Mouse (Mus musculus): ENCODE measurements around the gene Myo1b. TPM values are rescaled to one million over a fixed set of nuclear protein-coding genes. Genes with fewer than 3 reads are reported as not detected.

Gene Myo1b
- total and polyA plus RNA-seq, 2 experiments from 2014 or later = 27.9 to 44.7 TPM

GRCm38 (mm10) chr1:51932826-51933225 is 17.0 kb upstream of the Myo1b start:
- ATAC-seq = no peak
- no peaks in the 10 kb centered on the region for H3K27me3 ChIP-seq (ENCODE audit: insufficient read depth, low read length)
- no peak overlapping the region for H3K9ac ChIP-seq (replicated peaks; ENCODE audit: low read length)
- 76% methylated on average over 3 of the region's 3 CpGs for WGBS
- TF ChIP-seq CTCF (IDR thresholded peaks at IDR 0.05; ENCODE audit: low read depth) = no peak
- H3K4me1 ChIP-seq (ENCODE audit: insufficient read depth, low read length) = no peaks in the 10 kb centered on the region
- no peak overlapping the region for H3K4me2 ChIP-seq (ENCODE audit: low read depth, low read length)
- no peak for DNase-seq (ENCODE audit: low spot score)
- no peak overlapping the region for H3K4me3 ChIP-seq (ENCODE audit: low read length)
- no peak overlapping the region for H3K27ac ChIP-seq
- H3K9me3 ChIP-seq (ENCODE audit: low read length) = no peaks in the 10 kb centered on the region
- H3K36me3 ChIP-seq (ENCODE audit: insufficient read depth, low read length) = no peaks in the 10 kb centered on the region

DNA sequence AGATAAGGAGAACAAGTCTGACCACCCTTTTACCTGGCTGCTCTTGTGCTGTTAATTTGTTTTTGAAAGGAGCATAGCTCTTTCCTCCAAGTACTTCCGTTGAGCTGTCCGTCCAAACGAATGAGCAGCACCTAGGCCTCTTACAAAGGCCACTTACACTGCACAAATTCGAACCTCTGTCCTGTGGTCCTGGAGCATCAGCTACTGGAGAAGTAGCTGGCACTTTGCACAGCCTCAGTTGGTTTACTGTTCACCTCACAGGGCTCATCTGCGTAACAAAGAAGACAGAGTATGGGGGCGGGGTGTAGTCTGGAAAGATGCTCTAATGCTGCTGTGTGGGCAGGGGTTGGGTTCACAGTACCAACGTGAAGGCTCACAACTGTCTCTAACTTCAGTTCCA is 15.7 kb upstream of the Myo1b start:
- no peaks in the 10 kb centered on the region for H3K9me3 ChIP-seq (ENCODE audit: low read length)
- no peak overlapping the region for H3K4me3 ChIP-seq (ENCODE audit: low read length)
- TF ChIP-seq CTCF (IDR thresholded peaks at IDR 0.05; ENCODE audit: low read depth) = no peak
- no peak for DNase-seq (ENCODE audit: low spot score)
- no peak overlapping the region for H3K27ac ChIP-seq
- no peak overlapping the region for H3K9ac ChIP-seq (replicated peaks; ENCODE audit: low read length)
- no peaks in the 10 kb centered on the region for H3K27me3 ChIP-seq (ENCODE audit: insufficient read depth, low read length)
- no peak for ATAC-seq
- H3K36me3 ChIP-seq (ENCODE audit: insufficient read depth, low read length) = no peaks in the 10 kb centered on the region
- H3K4me1 ChIP-seq (ENCODE audit: insufficient read depth, low read length) = no peaks in the 10 kb centered on the region
- 43% methylated on average over 7 of the region's 7 CpGs for WGBS
- H3K4me2 ChIP-seq (ENCODE audit: low read depth, low read length) = no peak overlapping the region

- no peak for DNase-seq (ENCODE audit: low spot score)
- WGBS = 74% methylated on average over 5 of the region's 5 CpGs
These were observed 14.7 kb upstream of the Myo1b start for GRCm38 (mm10) chr1:51930584-51930983.

GRCm38 (mm10) chr1:51929557-51929956 is 13.7 kb upstream of the Myo1b start:
- no peak overlapping the region for H3K9ac ChIP-seq (replicated peaks; ENCODE audit: low read length)
- H3K4me1 ChIP-seq (ENCODE audit: insufficient read depth, low read length) = no peaks in the 10 kb centered on the region
- DNase-seq (ENCODE audit: low spot score) (no peak), ATAC-seq (no peak)
- 78% methylated on average over 3 of the region's 3 CpGs for WGBS
- H3K27me3 ChIP-seq (ENCODE audit: insufficient read depth, low read length) = no peaks in the 10 kb centered on the region
- H3K27ac ChIP-seq = no peak overlapping the region
- H3K36me3 ChIP-seq (ENCODE audit: insufficient read depth, low read length) = no peaks in the 10 kb centered on the region
- no peak for TF ChIP-seq CTCF (IDR thresholded peaks at IDR 0.05; ENCODE audit: low read depth)
- no peak overlapping the region for H3K4me3 ChIP-seq (ENCODE audit: low read length)
- H3K4me2 ChIP-seq (ENCODE audit: low read depth, low read length) = no peak overlapping the region
- H3K9me3 ChIP-seq (ENCODE audit: low read length) = no peaks in the 10 kb centered on the region

More at GRCm38 (mm10) chr1:51930584-51930983, 14.7 kb upstream of the Myo1b start:
- no peak overlapping the region for H3K27ac ChIP-seq
- TF ChIP-seq CTCF (IDR thresholded peaks at IDR 0.05; ENCODE audit: low read depth) = no peak
- no peaks in the 10 kb centered on the region for H3K27me3 ChIP-seq (ENCODE audit: insufficient read depth, low read length)
- H3K4me3 ChIP-seq (ENCODE audit: low read length) = no peak overlapping the region
- H3K36me3 ChIP-seq (ENCODE audit: insufficient read depth, low read length) = no peaks in the 10 kb centered on the region
- no peaks in the 10 kb centered on the region for H3K9me3 ChIP-seq (ENCODE audit: low read length)
- no peak overlapping the region for H3K4me2 ChIP-seq (ENCODE audit: low read depth, low read length)
- ATAC-seq = no peak
- no peak overlapping the region for H3K9ac ChIP-seq (replicated peaks; ENCODE audit: low read length)
- no peaks in the 10 kb centered on the region for H3K4me1 ChIP-seq (ENCODE audit: insufficient read depth, low read length)

DNA sequence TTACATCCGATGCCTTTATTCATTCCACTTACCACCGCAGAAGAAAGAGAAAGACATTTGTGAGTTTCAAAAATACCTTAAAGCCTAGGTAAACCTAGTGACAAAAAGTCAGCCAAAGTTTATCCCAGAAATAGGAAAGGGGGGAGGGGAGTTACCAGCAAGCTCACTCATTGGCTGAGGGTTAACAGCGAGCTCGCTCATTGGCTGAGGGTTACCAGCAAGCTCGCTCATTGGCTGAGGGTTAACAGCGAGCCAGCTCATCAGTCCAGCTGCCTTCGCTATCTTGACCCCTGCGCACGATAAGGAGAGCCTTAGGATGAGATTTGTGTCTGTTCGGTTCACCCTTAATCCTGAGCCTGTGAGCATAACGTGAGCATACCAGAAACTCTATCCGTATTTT is 6.9 kb upstream of the Myo1b start:
- DNase-seq (ENCODE audit: low spot score) = peak; percentile 59
- 0 out of 2 replicates have a peak overlapping the region, but pooled peaks have one; percentile 8 for H3K4me3 ChIP-seq (ENCODE audit: low read length)
- H3K4me2 ChIP-seq (ENCODE audit: low read depth, low read length) = peak overlapping the region; percentile 36
- no peaks in the 10 kb centered on the region for H3K27me3 ChIP-seq (ENCODE audit: insufficient read depth, low read length)
- H3K4me1 ChIP-seq (ENCODE audit: insufficient read depth, low read length) = no peaks in the 10 kb centered on the region
- ATAC-seq = peak; percentile 80
- H3K9me3 ChIP-seq (ENCODE audit: low read length) = no peaks in the 10 kb centered on the region
- H3K36me3 ChIP-seq (ENCODE audit: insufficient read depth, low read length) = no peaks in the 10 kb centered on the region
- no peak for TF ChIP-seq CTCF (IDR thresholded peaks at IDR 0.05; ENCODE audit: low read depth)
- 19% methylated on average over 12 of the region's 12 CpGs for WGBS
- H3K9ac ChIP-seq (replicated peaks; ENCODE audit: low read length) = no peak overlapping the region
- no peak overlapping the region for H3K27ac ChIP-seq

- peak overlapping the region; percentile 58 for H3K9ac ChIP-seq (replicated peaks; ENCODE audit: low read length)
- WGBS = 58% methylated on average over 5 of the region's 5 CpGs
- TF ChIP-seq CTCF (IDR thresholded peaks at IDR 0.05; ENCODE audit: low read depth) = no peak
- H3K4me1 ChIP-seq (ENCODE audit: insufficient read depth, low read length) = no peaks in the 10 kb centered on the region
- H3K9me3 ChIP-seq (ENCODE audit: low read length) = no peaks in the 10 kb centered on the region
- DNase-seq (ENCODE audit: low spot score) (no peak), ATAC-seq (no peak)
- H3K27ac ChIP-seq = no peak overlapping the region
- no peaks in the 10 kb centered on the region for H3K36me3 ChIP-seq (ENCODE audit: insufficient read depth, low read length)
- no peaks in the 10 kb centered on the region for H3K27me3 ChIP-seq (ENCODE audit: insufficient read depth, low read length)
- H3K4me3 ChIP-seq (ENCODE audit: low read length) = peak overlapping the region; percentile 52
- peak overlapping the region; percentile 67 for H3K4me2 ChIP-seq (ENCODE audit: low read depth, low read length)
These were observed 405 bp upstream of the Myo1b start for GRCm38 (mm10) chr1:51916276-51916675.

- Histone ChIP-seq H3K4me1 (ENCODE audit: insufficient read depth, low read length) (no peaks in the 10 kb centered on the region), H3K4me2 (ENCODE audit: low read depth, low read length) (peak overlapping the region; percentile 67), H3K4me3 (ENCODE audit: low read length) (peak overlapping the region; percentile 52), H3K9ac (replicated peaks; ENCODE audit: low read length) (peak overlapping the region; percentile 58), H3K9me3 (ENCODE audit: low read length) (no peaks in the 10 kb centered on the region), H3K27ac (peak overlapping the region; percentile 69), H3K27me3 (ENCODE audit: insufficient read depth, low read length) (no peaks in the 10 kb centered on the region), H3K36me3 (ENCODE audit: insufficient read depth, low read length) (no peaks in the 10 kb centered on the region)
- no peak for TF ChIP-seq CTCF (IDR thresholded peaks at IDR 0.05; ENCODE audit: low read depth)
- peak; percentile 65 for DNase-seq (ENCODE audit: low spot score)
- 1% methylated on average over 33 of the region's 33 CpGs for WGBS
- peak; percentile 73 for ATAC-seq
These were observed 758 bp downstream of the Myo1b start for GRCm38 (mm10) chr1:51915051-51915575.

All from hindbrain, postnatal 0 days (tissue).